Mouse (Mus musculus) activated CD4-positive, CD25-positive, alpha-beta regulatory T cell, adult 9 weeks (primary cell): ENCODE data around the gene Olfr1271. TPM values are rescaled to one million over a fixed set of nuclear protein-coding genes. Genes with fewer than 3 reads are reported as not detected.

Experiments used
- polyA plus RNA-seq: library from polyadenylated mRNA; unstranded; fragments of 100-300 nt; shearing (Covaris generic); gene quantifications from one replicate; pipeline ENCODE4 v1.2.1, GENCODE M21; 2017

The Olfr1271 gene
- not detected for polyA plus RNA-seq

GRCm38 (mm10) chr2:90270932-90271331 lies at the start of gene Olfr1271:
Gene Olfr1271 (minus strand): TSS chr2:90271032.

GRCm38 (mm10) chr2:90292741-90293140 lies 21.9 kb upstream of the Olfr1271 start, which contains the start of gene Olfr1272:
Gene Olfr1272 (minus strand): TSS chr2:90292841.

GRCm38 (mm10) chr2:90257492-90257891 lies 13.3 kb downstream of the Olfr1271 start, which contains the start of gene Olfr142:
Gene Olfr142 (minus strand): TSS chr2:90257592.

GRCm38 (mm10) chr2:90224393-90224792 lies 46.4 kb downstream of the Olfr1271 start, which contains the start of gene Olfr1506:
Gene Olfr1506 (minus strand): TSS chr2:90224493.

Other genes starting within 250 kb of the Olfr1271 start
- gene Olfr1264, start 245.5 kb downstream of the Olfr1271 start, polyA plus RNA-seq: not detected
- not detected for gene Olfr1265, start 235.7 kb downstream of the Olfr1271 start, polyA plus RNA-seq
- gene Olfr140, start 207.4 kb downstream of the Olfr1271 start, polyA plus RNA-seq: not detected
- not detected for gene Olfr1269, start 149.6 kb downstream of the Olfr1271 start, polyA plus RNA-seq
- gene Olfr32, start 128.7 kb downstream of the Olfr1271 start, polyA plus RNA-seq: not detected
- not detected for gene Olfr1270, start 117.9 kb downstream of the Olfr1271 start, polyA plus RNA-seq
- gene Olfr1506, start 46.5 kb downstream of the Olfr1271 start, polyA plus RNA-seq: not detected
- gene Olfr142, start 13.4 kb downstream of the Olfr1271 start, polyA plus RNA-seq: not detected
- not detected for gene Olfr1272, start 21.8 kb upstream of the Olfr1271 start, polyA plus RNA-seq
- not detected for gene Gm13769, start 51.2 kb upstream of the Olfr1271 start, polyA plus RNA-seq
- gene Olfr1274-ps, start 127.7 kb upstream of the Olfr1271 start, polyA plus RNA-seq: not detected